Mouse (Mus musculus): ENCODE results near the gene Cetn3. TPM values are rescaled to one million over a fixed set of nuclear protein-coding genes. Genes with fewer than 3 reads are reported as not detected.

Cetn3 gene
- polyA plus RNA-seq, 1 experiment, result 9.4 TPM

GRCm38 (mm10) chr13:81822750-81823149 is 39.9 kb downstream of the Cetn3 start:
- no peak for DNase-seq (ENCODE audit: low read depth)

GRCm38 (mm10) chr13:81824576-81825330 is 41.9 kb downstream of the Cetn3 start:
- DNase-seq (ENCODE audit: low read depth), result no peak

- no peak for DNase-seq (ENCODE audit: low read depth)
These were observed 45.6 kb downstream of the Cetn3 start for GRCm38 (mm10) chr13:81828486-81828885.

GRCm38 (mm10) chr13:81831838-81832237 is 49.0 kb downstream of the Cetn3 start:
- no peak for DNase-seq (ENCODE audit: low read depth)

GRCm38 (mm10) chr13:81836386-81837177 is 53.7 kb downstream of the Cetn3 start:
- no peak for DNase-seq (ENCODE audit: low read depth)

GRCm38 (mm10) chr13:81838016-81838415 is 55.1 kb downstream of the Cetn3 start:
- no peak for DNase-seq (ENCODE audit: low read depth)

GRCm38 (mm10) chr13:81838948-81839347 is 56.1 kb downstream of the Cetn3 start:
- no peak for DNase-seq (ENCODE audit: low read depth)

- no peak for DNase-seq (ENCODE audit: low read depth)
These were observed 57.4 kb downstream of the Cetn3 start for GRCm38 (mm10) chr13:81840246-81840645.

GRCm38 (mm10) chr13:81840646-81841045 is 57.8 kb downstream of the Cetn3 start:
- DNase-seq (ENCODE audit: low read depth), result no peak

GRCm38 (mm10) chr13:81842278-81842677 is 59.4 kb downstream of the Cetn3 start:
- DNase-seq (ENCODE audit: low read depth), result no peak

Other genes starting within 250 kb of the Cetn3 start
- gene Adgrv1, start 149.9 kb upstream of the Cetn3 start, polyA plus RNA-seq (2012; rRNA removed), result 0.45 and 0.56 TPM in 2 replicates
- 3.3 and 4.8 TPM in 2 replicates for gene Lysmd3, start 125.4 kb upstream of the Cetn3 start, polyA plus RNA-seq (2012; rRNA removed)
- 5.1 and 5.6 TPM in 2 replicates for gene Polr3g, start 72.1 kb upstream of the Cetn3 start, polyA plus RNA-seq (2012; rRNA removed)
- 4.6 and 6.2 TPM in 2 replicates for gene Mblac2, start 71.7 kb upstream of the Cetn3 start, polyA plus RNA-seq (2012; rRNA removed)

Data from gonadal fat pad, adult 2 months (tissue).